Mouse (Mus musculus) stomach, embryonic 14.5 days (tissue): ENCODE data around the gene Prr12. TPM values are rescaled to one million over a fixed set of nuclear protein-coding genes. Genes with fewer than 3 reads are reported as not detected.
A peak's percentile ranks its signal among the peaks of the same experiment; 100 is the strongest.
"Not testable (repeated sequence)": the region's sequence is repeated elsewhere in the genome, so short reads cannot be mapped to it uniquely, and the experiment has no call there.

Source experiments
- ATAC-seq: fragments of 200-750 bp; cut with Nextera tagmentation; 2 replicates; pipeline ENCODE4 v1.8.0; 2017; ENCODE audit warnings: low read depth, moderate TSS enrichment; ENCODE audit not compliant: insufficient number of reproducible peaks, insufficient read depth, low FRiP score
- H3K27ac ChIP-seq: fragments of 300-500 bp; sonication (generic); 2 replicates; pipeline ENCODE4 v1.5.1; 2014; ENCODE audit warnings: mild to moderate bottlenecking, low read length, moderate library complexity, mixed read lengths
- H3K27me3 ChIP-seq: fragments of 300-500 bp; sonication (generic); 2 replicates; pipeline ENCODE4 v1.6.1; 2014; ENCODE audit warnings: low read length, control low read depth, mixed read lengths; ENCODE audit not compliant: control insufficient read depth, insufficient read depth
- H3K36me3 ChIP-seq: fragments of 300-500 bp; sonication (generic); 2 replicates; pipeline ENCODE4 v1.6.1; 2014; ENCODE audit warnings: mild to moderate bottlenecking, control low read depth, low read length, moderate library complexity, mixed read lengths; ENCODE audit not compliant: control insufficient read depth, insufficient read depth
- H3K4me1 ChIP-seq: fragments of 300-500 bp; sonication (generic); 2 replicates; pipeline ENCODE4 v1.6.1; 2014; ENCODE audit warnings: low read length, control low read depth, mixed read lengths; ENCODE audit not compliant: control insufficient read depth, insufficient read depth
- H3K4me2 ChIP-seq: fragments of 300-500 bp; sonication (generic); replicated peaks from 2 replicates; pipeline ENCODE4 v1.6.1; 2014; ENCODE audit warnings: low read depth, low read length, control low read depth
- H3K4me3 ChIP-seq: fragments of 300-500 bp; sonication (generic); 2 replicates; pipeline ENCODE4 v1.5.1; 2014; ENCODE audit warnings: low read depth, low read length, control low read depth
- H3K9ac ChIP-seq: fragments of 300-500 bp; sonication (generic); replicated peaks from 2 replicates; pipeline ENCODE4 v1.6.1; 2014; ENCODE audit warnings: low read depth, mild to moderate bottlenecking, control low read depth, low read length, moderate library complexity, mixed read lengths
- H3K9me3 ChIP-seq: fragments of 300-500 bp; sonication (generic); 2 replicates; pipeline ENCODE4 v1.6.1; 2016; ENCODE audit warnings: low read depth, low read length, control low read depth; ENCODE audit not compliant: control insufficient read depth
- WGBS: fragments of 180-500 bp; shearing (Covaris S2); extraction: QIAGEN DNeasy Blood & Tissue Kit; methylation state at CpG from one replicate; pipeline ENCODE4 v1.1.7; 2014; 5-methylcytosine and 5-hydroxymethylcytosine counted together
- polyA plus RNA-seq: library from polyadenylated mRNA; unstranded; fragments of >200 nt; fragmentation: Nextera tagmentation; extraction: Ambion mirVana; gene quantifications from 2 replicates; pipeline ENCODE4 v1.2.1, GENCODE M21; 2014

The Prr12 gene
- polyA plus RNA-seq, 1 experiment from 2014 or later = 17.8 TPM

GRCm38 (mm10) chr7:45027761-45028160, 24.9 kb downstream of the Prr12 start:
- Histone ChIP-seq H3K4me2 (no peak overlapping the region), H3K27me3 (no peaks in the 10 kb centered on the region), H3K27ac (no peak overlapping the region), H3K9ac (no peak overlapping the region), H3K4me3 (no peak overlapping the region), H3K4me1 (no peaks in the 10 kb centered on the region), H3K36me3 (peaks cover 59% of the 10 kb centered on the region), H3K9me3 (no peaks in the 10 kb centered on the region)
- 82% methylated on average over 9 of the region's 9 CpGs for WGBS
- ATAC-seq = no peak

- WGBS = 65% methylated on average over 2 of the region's 2 CpGs
- no peaks in the 10 kb centered on the region for H3K4me1 ChIP-seq
- H3K9me3 ChIP-seq = no peaks in the 10 kb centered on the region
- H3K9ac ChIP-seq = no peak overlapping the region
- no peak overlapping the region for H3K27ac ChIP-seq
- peaks cover 46% of the 10 kb centered on the region for H3K36me3 ChIP-seq
- no peak for ATAC-seq
- no peak overlapping the region for H3K4me3 ChIP-seq
- no peak overlapping the region for H3K4me2 ChIP-seq
- H3K27me3 ChIP-seq = no peaks in the 10 kb centered on the region
Measured at GRCm38 (mm10) chr7:45026256-45026655, 26.4 kb downstream of the Prr12 start.

GRCm38 (mm10) chr7:45025601-45026220, 27.0 kb downstream of the Prr12 start:
- no peak for ATAC-seq
- Histone ChIP-seq H3K9ac (no peak overlapping the region), H3K36me3 (peaks cover 41% of the 10 kb centered on the region), H3K9me3 (no peaks in the 10 kb centered on the region), H3K4me1 (no peaks in the 10 kb centered on the region), H3K27me3 (no peaks in the 10 kb centered on the region), H3K27ac (no peak overlapping the region), H3K4me3 (no peak overlapping the region), H3K4me2 (no peak overlapping the region)
- 70% methylated on average over 8 of the region's 8 CpGs for WGBS

GRCm38 (mm10) chr7:45024281-45025248, 28.1 kb downstream of the Prr12 start:
- H3K9me3 ChIP-seq = no peaks in the 10 kb centered on the region
- H3K27ac ChIP-seq = no peak overlapping the region
- H3K4me2 ChIP-seq = no peak overlapping the region
- H3K9ac ChIP-seq = no peak overlapping the region
- H3K27me3 ChIP-seq = no peaks in the 10 kb centered on the region
- WGBS = 85% methylated on average over 15 of the region's 15 CpGs
- ATAC-seq = no peak
- H3K4me3 ChIP-seq = no peak overlapping the region
- H3K36me3 ChIP-seq = peaks cover 29% of the 10 kb centered on the region
- H3K4me1 ChIP-seq = 0 out of 2 replicates have a peak, but pooled peaks cover 2% of the 10 kb centered on the region

GRCm38 (mm10) chr7:45023711-45024110, 29.0 kb downstream of the Prr12 start:
- H3K27me3 ChIP-seq, H3K4me3 ChIP-seq, H3K4me2 ChIP-seq, ATAC-seq, H3K9ac ChIP-seq, H3K9me3 ChIP-seq, H3K4me1 ChIP-seq, H3K27ac ChIP-seq: not testable (repeated sequence)
- 78% methylated on average over 5 of the region's 5 CpGs for WGBS
- peaks cover 21% of the 10 kb centered on the region for H3K36me3 ChIP-seq

- no peaks in the 10 kb centered on the region for H3K27me3 ChIP-seq
- no peaks in the 10 kb centered on the region for H3K36me3 ChIP-seq
- H3K4me1 ChIP-seq = peaks cover 4% of the 10 kb centered on the region; the same call in 1 of the 2 replicates
- 71% methylated on average over 9 of the region's 9 CpGs for WGBS
- ATAC-seq = no peak
- no peak overlapping the region for H3K9ac ChIP-seq
- no peak overlapping the region for H3K4me2 ChIP-seq
- H3K4me3 ChIP-seq = no peak overlapping the region
- H3K9me3 ChIP-seq = no peaks in the 10 kb centered on the region
- H3K27ac ChIP-seq = no peak overlapping the region
Measured at GRCm38 (mm10) chr7:45020225-45020624, 32.5 kb downstream of the Prr12 start.

- no peaks in the 10 kb centered on the region for H3K9me3 ChIP-seq
- WGBS = 29% methylated on average over 8 of the region's 8 CpGs
- no peaks in the 10 kb centered on the region for H3K27me3 ChIP-seq
Measured at GRCm38 (mm10) chr7:45019031-45019571, 33.6 kb downstream of the Prr12 start.

GRCm38 (mm10) chr7:45017242-45018061, 35.2 kb downstream of the Prr12 start, which contains the start of gene Rras:
Gene Rras (plus strand): TSS chr7:45017961.
- Histone ChIP-seq H3K27ac (peak within 1 kb of the TSS; percentile 99), H3K9ac (peak within 1 kb of the TSS; percentile 59), H3K36me3 (peaks cover 14% of the 10 kb centered on the region), H3K4me2 (peak within 1 kb of the TSS; percentile 66), H3K9me3 (no peaks in the 10 kb centered on the region), H3K4me1 (peaks cover 15% of the 10 kb centered on the region; the same call in 1 of the 2 replicates), H3K27me3 (no peaks in the 10 kb centered on the region), H3K4me3 (peak within 1 kb of the TSS; percentile 97)
- ATAC-seq = peak; percentile 91
- WGBS = under 1% methylated on average over 36 of the region's 36 CpGs

More at GRCm38 (mm10) chr7:45019031-45019571, 33.6 kb downstream of the Prr12 start:
- H3K27ac ChIP-seq = no peak overlapping the region
- peak overlapping the region; percentile 66 for H3K4me2 ChIP-seq
- no peaks in the 10 kb centered on the region for H3K36me3 ChIP-seq
- peak overlapping the region; percentile 97; the same call in 1 of the 2 replicates for H3K4me3 ChIP-seq
- ATAC-seq = no peak
- H3K4me1 ChIP-seq = peaks cover 14% of the 10 kb centered on the region; the same call in 1 of the 2 replicates
- H3K9ac ChIP-seq = no peak overlapping the region
